Comparison of ENCODE assay signal across 21 mouse cellular contexts in genomic region chr11:75906556-75906955, GRCm38 (mm10). TPM values are rescaled to one million over a fixed set of nuclear protein-coding genes. Genes with fewer than 3 reads are reported as not detected.
DNase-seq lines count a peak whose midpoint lies in the region; ATAC-seq and TF ChIP-seq lines count a peak whose summit lies in the region.
"Had no signal": no experiment of that assay in that cellular context is flagged by ENCODE, and none has a peak within 500 bp of the region (broad histone marks: within the 10 kb centered on the region; RNA-seq: fewer than 3 reads in every experiment).

No protein-coding gene starts in this region.

- no peak for ATAC-seq in intestine, embryonic 14.5 days (replicated peaks; ENCODE audit: low FRiP score, low TSS enrichment, low read depth)
- no peak for ATAC-seq in intestine, embryonic 15.5 days
- no peak for ATAC-seq in activated CD4-positive, CD25-positive, alpha-beta regulatory T cell, adult 4 months
- ATAC-seq: forebrain, embryonic 14.5 days; hindbrain, embryonic 16.5 days had no signal

- no peak for TF ChIP-seq CTCF in kidney, adult 2 months (conservative IDR thresholded peaks at IDR 0.05; ENCODE audit: insufficient read depth, insufficient read length, low read depth, low read length)

- H3K9me3 ChIP-seq in intestine, embryonic 14.5 days (ENCODE audit: control insufficient read depth, low read length), result 0 out of 2 replicates have a peak, but pooled peaks cover 2% of the 10 kb centered on the region
- no peaks in the 10 kb centered on the region for H3K9me3 ChIP-seq in intestine, embryonic 15.5 days
- H3K9me3 ChIP-seq: heart, embryonic 10.5 days; limb, embryonic 10.5 days; liver, embryonic 15.5 days had no signal

- DNase-seq in intestine, embryonic 14.5 days (ENCODE audit: low spot score), result no peak
- DNase-seq in kidney, adult 2 months, result peak; percentile 37
- peak; percentile 65 for DNase-seq in kidney, postnatal 10 days
- DNase-seq in gastrocnemius, postnatal 25 days, result no peak
- DNase-seq in spleen, postnatal 4 days (ENCODE audit: low spot score in 2 of 2), result no peak
- DNase-seq: adrenal gland, adult 2 months; cerebellum, adult 18-20 months; cerebellum, postnatal 14 days; liver; right cerebral cortex, adult 18-20 months; thymus, adult 18-20 months; thymus, postnatal 36 days had no signal

- H3K27ac ChIP-seq in intestine, embryonic 14.5 days (ENCODE audit: low read depth), result peak overlapping the region; percentile 0; the same call in 1 of the 2 replicates
- no peak overlapping the region for H3K27ac ChIP-seq in intestine, embryonic 15.5 days
- H3K27ac ChIP-seq in kidney, adult 2 months (ENCODE audit: insufficient read depth, low read depth, low read length), result no peak overlapping the region
- H3K27ac ChIP-seq: heart, embryonic 10.5 days; limb, embryonic 10.5 days; liver, embryonic 15.5 days; macrophage had no signal

- no peaks in the 10 kb centered on the region for H3K27me3 ChIP-seq in intestine, embryonic 14.5 days (replicated peaks; ENCODE audit: control insufficient read depth, insufficient read depth, low read length)
- H3K27me3 ChIP-seq in intestine, embryonic 15.5 days (replicated peaks), result no peaks in the 10 kb centered on the region
- no peaks in the 10 kb centered on the region for H3K27me3 ChIP-seq in kidney, adult 2 months (replicated peaks; ENCODE audit: control insufficient read depth, insufficient read depth, low read length)
- H3K27me3 ChIP-seq: liver, embryonic 15.5 days had no signal

- 46% methylated on average over 12 of the region's 12 CpGs for WGBS in intestine, embryonic 14.5 days
- WGBS in intestine, embryonic 15.5 days, result 50% methylated on average over 12 of the region's 12 CpGs
- 49% methylated on average over 12 of the region's 12 CpGs for WGBS in kidney, adult 2 months

- no peak overlapping the region for H3K4me3 ChIP-seq in intestine, embryonic 14.5 days (ENCODE audit: low read depth, low read length)
- H3K4me3 ChIP-seq in intestine, embryonic 15.5 days (replicated peaks), result no peak overlapping the region
- no peak overlapping the region for H3K4me3 ChIP-seq in kidney, adult 2 months (ENCODE audit: insufficient read depth, low read depth, low read length)
- H3K4me3 ChIP-seq: heart, embryonic 10.5 days; limb, embryonic 10.5 days; liver, embryonic 15.5 days had no signal

- H3K4me1 ChIP-seq in intestine, embryonic 14.5 days (replicated peaks; ENCODE audit: control insufficient read depth, insufficient read depth, low read length), result peaks cover 31% of the 10 kb centered on the region
- peaks cover 24% of the 10 kb centered on the region for H3K4me1 ChIP-seq in intestine, embryonic 15.5 days (replicated peaks)
- H3K4me1 ChIP-seq in kidney, adult 2 months (ENCODE audit: control insufficient read depth, insufficient read depth, low read length), result peaks cover 21% of the 10 kb centered on the region

- H3K9ac ChIP-seq in intestine, embryonic 14.5 days (ENCODE audit: low read length), result no peak overlapping the region
- H3K9ac ChIP-seq in intestine, embryonic 15.5 days, result no peak overlapping the region
- H3K9ac ChIP-seq: liver, embryonic 15.5 days had no signal

- H3K4me2 ChIP-seq in intestine, embryonic 14.5 days (ENCODE audit: low read length), result no peak overlapping the region
- no peak overlapping the region for H3K4me2 ChIP-seq in intestine, embryonic 15.5 days (replicated peaks)
- H3K4me2 ChIP-seq: liver, embryonic 15.5 days had no signal

- peaks cover 7% of the 10 kb centered on the region; the same call in 1 of the 2 replicates for H3K36me3 ChIP-seq in intestine, embryonic 14.5 days (ENCODE audit: control insufficient read depth, insufficient read depth, low read length)
- no peaks in the 10 kb centered on the region for H3K36me3 ChIP-seq in intestine, embryonic 15.5 days
- no peaks in the 10 kb centered on the region for H3K36me3 ChIP-seq in kidney, adult 2 months (ENCODE audit: control insufficient read depth, insufficient read depth, low read length)
- H3K36me3 ChIP-seq: limb, embryonic 10.5 days; liver, embryonic 15.5 days had no signal

- TF ChIP-seq POLR2A in kidney, adult 2 months (IDR thresholded peaks at IDR 0.05; ENCODE audit: low read depth, low read length), result no peak

RNA-seq across cellular contexts. Expression of gene Rph3al, which starts 31.7 kb away (rescaled TPM):
- 17.0 and 21.7 TPM in 2 replicates for polyA plus RNA-seq in intestine, embryonic 14.5 days (2014; fragmentation: Nextera tagmentation; extraction: Ambion mirVana)
- polyA plus RNA-seq in intestine, embryonic 15.5 days (2015; fragmentation: Nextera tagmentation; extraction: Ambion mirVana), result 18.2 and 19.7 TPM in 2 replicates
- 11.9 and 12.6 TPM in 2 replicates for polyA plus RNA-seq in kidney, adult 2 months (2012; rRNA removed)
- 1 to 10 TPM; 8.2 to 8.6 TPM for total RNA-seq in gastrocnemius, postnatal 25 days (2021)
- 1 to 10 TPM; 5.9 to 8.0 TPM for polyA plus RNA-seq in activated CD4-positive, CD25-positive, alpha-beta regulatory T cell, adult 4 months (2017; shearing (Covaris generic))
- total RNA-seq: granulocyte monocyte progenitor cell, adult 5-6 weeks had no signal
- polyA plus RNA-seq: macrophage had no signal

Comparison
In these comparisons a context has a peak if more than half of its experiments do, and no peak if none do; other contexts are left out.
1. DNase-seq: peak in kidney, adult 2 months (single experiment) and kidney, postnatal 10 days (single experiment); none in intestine, embryonic 14.5 days (single experiment), gastrocnemius, postnatal 25 days (single experiment) and spleen, postnatal 4 days (0 of 2).